Mouse (Mus musculus) bone marrow, adult 2 months (tissue): ENCODE results near the gene Pik3cb. TPM values are rescaled to one million over a fixed set of nuclear protein-coding genes. Genes with fewer than 3 reads are reported as not detected.
A peak's percentile ranks its signal among the peaks of the same experiment; 100 is the strongest.

Experiments used
- H3K27ac ChIP-seq: fragments of 200-500 bp; 2 replicates; pipeline ENCODE4 v1.5.1; 2012; ENCODE audit warnings: low read depth, mild to moderate bottlenecking, control low read depth, inconsistent platforms, low read length; ENCODE audit not compliant: control insufficient read depth, poor library complexity, insufficient read depth
- H3K4me1 ChIP-seq: fragments of 200-500 bp; 2 replicates; pipeline ENCODE4 v1.6.1; 2011; ENCODE audit warnings: low read length; ENCODE audit not compliant: control insufficient read depth, insufficient read depth
- H3K4me3 ChIP-seq: fragments of 200-500 bp; replicated peaks from 2 replicates; pipeline ENCODE3; 2011; ENCODE audit warnings: mild to moderate bottlenecking, low read depth, low read length, control low read depth; ENCODE audit not compliant: control insufficient read depth
- CTCF ChIP-seq: fragments of 200-500 bp; IDR thresholded peaks from 2 replicates; pipeline ENCODE4 v1.5.1; 2011; ENCODE audit warnings: low read length, control low read depth; ENCODE audit not compliant: control insufficient read depth, insufficient read depth
- POLR2A ChIP-seq: fragments of 200-500 bp; IDR thresholded peaks from 2 replicates; pipeline ENCODE4 v1.6.1; 2011; ENCODE audit warnings: low read depth, mild to moderate bottlenecking, control low read depth, low read length, borderline replicate concordance; ENCODE audit not compliant: control insufficient read depth
- WGBS: fragments of 180-500 bp; shearing (Covaris S2); methylation state at CpG from one replicate; pipeline ENCODE4 v1.1.7; 2018; 5-methylcytosine and 5-hydroxymethylcytosine counted together
- polyA plus RNA-seq: library from polyadenylated mRNA; stranded (reverse); fragments of >200 nt; gene quantifications from 2 replicates; pipeline ENCODE4 v1.2.4, GENCODE M21; 2011; ENCODE audit warnings: low replicate concordance; ENCODE audit not compliant: missing spikeins, insufficient read depth, insufficient read length

Pik3cb gene
- polyA plus RNA-seq, 1 experiment: 10.7 TPM

- Histone ChIP-seq H3K4me3 (no peak overlapping the region), H3K27ac (no peak overlapping the region), H3K4me1 (peaks cover 5% of the 10 kb centered on the region; the same call in 1 of the 2 replicates)
- TF ChIP-seq CTCF: no peak
- no peak for TF ChIP-seq POLR2A
- WGBS: 53% methylated on average over 3 of the region's 3 CpGs
Observed at GRCm38 (mm10) chr9:99141171-99141570, 750 bp upstream of the Pik3cb start.

GRCm38 (mm10) chr9:99139194-99140023 is 1.0 kb downstream of the Pik3cb start:
- WGBS: 2% methylated on average over 65 of the region's 77 CpGs

GRCm38 (mm10) chr9:99137301-99137700 is 3.1 kb downstream of the Pik3cb start:
- WGBS: 83% methylated on average over 5 of the region's 5 CpGs
- peaks cover 2% of the 10 kb centered on the region; the same call in 1 of the 2 replicates for H3K4me1 ChIP-seq
- no peak overlapping the region for H3K27ac ChIP-seq
- no peak overlapping the region for H3K4me3 ChIP-seq
- TF ChIP-seq POLR2A: no peak
- TF ChIP-seq CTCF: no peak

More at GRCm38 (mm10) chr9:99139194-99140023, 1.0 kb downstream of the Pik3cb start:
- Histone ChIP-seq H3K4me3 (peak overlapping the region; percentile 89), H3K27ac (peak overlapping the region; percentile 93), H3K4me1 (peaks cover 3% of the 10 kb centered on the region; the same call in 1 of the 2 replicates)
- TF ChIP-seq POLR2A (no peak), CTCF (no peak)

GRCm38 (mm10) chr9:99131951-99132470 is 8.4 kb downstream of the Pik3cb start:
- no peak for TF ChIP-seq POLR2A
- TF ChIP-seq CTCF: no peak
- Histone ChIP-seq H3K4me3 (no peak overlapping the region), H3K4me1 (no peaks in the 10 kb centered on the region), H3K27ac (no peak overlapping the region)
- WGBS: 80% methylated on average over 3 of the region's 3 CpGs

GRCm38 (mm10) chr9:99131119-99131518 is 9.3 kb downstream of the Pik3cb start:
- H3K27ac ChIP-seq: no peak overlapping the region
- no peak overlapping the region for H3K4me3 ChIP-seq
- TF ChIP-seq CTCF: no peak
- 77% methylated on average over 4 of the region's 4 CpGs for WGBS
- no peaks in the 10 kb centered on the region for H3K4me1 ChIP-seq

- TF ChIP-seq POLR2A (no peak), CTCF (no peak)
Observed at GRCm38 (mm10) chr9:99127578-99127977, 12.8 kb downstream of the Pik3cb start.

GRCm38 (mm10) chr9:99122749-99123148 is 17.7 kb downstream of the Pik3cb start:
- Histone ChIP-seq H3K4me1 (no peaks in the 10 kb centered on the region; the same call in 1 of the 2 replicates), H3K27ac (no peak overlapping the region), H3K4me3 (no peak overlapping the region)
- 36% methylated on average over 4 of the region's 4 CpGs for WGBS
- no peak for TF ChIP-seq POLR2A
- no peak for TF ChIP-seq CTCF

More at GRCm38 (mm10) chr9:99127578-99127977, 12.8 kb downstream of the Pik3cb start:
- no peak overlapping the region for H3K4me3 ChIP-seq
- no peaks in the 10 kb centered on the region; the same call in 1 of the 2 replicates for H3K4me1 ChIP-seq
- 86% methylated on average over 7 of the region's 7 CpGs for WGBS
- H3K27ac ChIP-seq: no peak overlapping the region

GRCm38 (mm10) chr9:99112409-99112808 is 28.0 kb downstream of the Pik3cb start:
- Histone ChIP-seq H3K27ac (no peak overlapping the region), H3K4me1 (peaks cover 2% of the 10 kb centered on the region), H3K4me3 (no peak overlapping the region)
- 90% methylated on average over 12 of the region's 12 CpGs for WGBS
- no peak for TF ChIP-seq POLR2A
- no peak for TF ChIP-seq CTCF
